Mouse (Mus musculus): Measurements from ENCODE around the gene Smco4. TPM values are rescaled to one million over a fixed set of nuclear protein-coding genes. Genes with fewer than 3 reads are reported as not detected.
A peak's percentile ranks its signal among the peaks of the same experiment; 100 is the strongest.
"Not testable (repeated sequence)": the region's sequence is repeated elsewhere in the genome, so short reads cannot be mapped to it uniquely, and the experiment has no call there.

The Smco4 gene
- polyA plus RNA-seq, 1 experiment from 2014 or later, result 1.6 TPM

GRCm38 (mm10) chr9:15533336-15534070 lies 40.3 kb downstream of the Smco4 start:
- no peak overlapping the region for H3K27ac ChIP-seq
- no peak overlapping the region for H3K4me2 ChIP-seq
- no peaks in the 10 kb centered on the region for H3K36me3 ChIP-seq (ENCODE audit: poor library complexity, severe bottlenecking)
- H3K4me1 ChIP-seq, result peaks cover 16% of the 10 kb centered on the region
- H3K9me3 ChIP-seq (replicated peaks), result no peaks in the 10 kb centered on the region
- ATAC-seq, result no peak
- H3K9ac ChIP-seq, result no peak overlapping the region
- 88% methylated on average over 11 of the region's 11 CpGs for WGBS
- H3K4me3 ChIP-seq, result no peak overlapping the region
- H3K27me3 ChIP-seq, result no peaks in the 10 kb centered on the region

- Histone ChIP-seq H3K27ac (no peak overlapping the region), H3K4me2 (no peak overlapping the region), H3K36me3 (ENCODE audit: poor library complexity, severe bottlenecking) (no peaks in the 10 kb centered on the region), H3K9ac (no peak overlapping the region), H3K4me1 (peaks cover 10% of the 10 kb centered on the region), H3K9me3 (replicated peaks) (no peaks in the 10 kb centered on the region), H3K27me3 (no peaks in the 10 kb centered on the region), H3K4me3 (no peak overlapping the region)
- ATAC-seq, result no peak
- 95% methylated on average over 2 of the region's 2 CpGs for WGBS
Measured at GRCm38 (mm10) chr9:15534110-15534509, 40.9 kb downstream of the Smco4 start.

- no peak for ATAC-seq
- H3K9me3 ChIP-seq (replicated peaks), result no peaks in the 10 kb centered on the region
- H3K4me1 ChIP-seq, result 0 out of 2 replicates have a peak, but pooled peaks cover 2% of the 10 kb centered on the region
- no peak overlapping the region for H3K4me3 ChIP-seq
- H3K27ac ChIP-seq, result no peak overlapping the region
- no peaks in the 10 kb centered on the region for H3K27me3 ChIP-seq
- H3K4me2 ChIP-seq, result no peak overlapping the region
- H3K36me3 ChIP-seq (ENCODE audit: poor library complexity, severe bottlenecking), result no peaks in the 10 kb centered on the region
- no peak overlapping the region for H3K9ac ChIP-seq
- 56% methylated on average over 5 of the region's 5 CpGs for WGBS
Measured at GRCm38 (mm10) chr9:15535418-15535817, 42.2 kb downstream of the Smco4 start.

GRCm38 (mm10) chr9:15536861-15537426 lies 43.7 kb downstream of the Smco4 start:
- 0 out of 2 replicates have a peak, but pooled peaks have one; percentile 55 for ATAC-seq
- Histone ChIP-seq H3K9ac (no peak overlapping the region), H3K27ac (no peak overlapping the region)

GRCm38 (mm10) chr9:15537455-15538048 lies 44.3 kb downstream of the Smco4 start:
- Histone ChIP-seq H3K27me3 (no peaks in the 10 kb centered on the region), H3K4me3 (no peak overlapping the region), H3K9ac (no peak overlapping the region), H3K9me3 (replicated peaks) (no peaks in the 10 kb centered on the region), H3K4me2 (no peak overlapping the region), H3K36me3 (ENCODE audit: poor library complexity, severe bottlenecking) (no peaks in the 10 kb centered on the region), H3K4me1 (0 out of 2 replicates have a peak, but pooled peaks cover 2% of the 10 kb centered on the region), H3K27ac (no peak overlapping the region)
- no peak for ATAC-seq
- WGBS, result 93% methylated on average over 3 of the region's 3 CpGs

More at GRCm38 (mm10) chr9:15536861-15537426, 43.7 kb downstream of the Smco4 start:
- Histone ChIP-seq H3K27me3 (no peaks in the 10 kb centered on the region), H3K4me2 (no peak overlapping the region), H3K9me3 (replicated peaks) (no peaks in the 10 kb centered on the region), H3K4me3 (no peak overlapping the region), H3K36me3 (ENCODE audit: poor library complexity, severe bottlenecking) (no peaks in the 10 kb centered on the region), H3K4me1 (0 out of 2 replicates have a peak, but pooled peaks cover 2% of the 10 kb centered on the region)
- 91% methylated on average over 5 of the region's 5 CpGs for WGBS

- no peaks in the 10 kb centered on the region for H3K27me3 ChIP-seq
- 90% methylated on average over 8 of the region's 8 CpGs for WGBS
- H3K4me1 ChIP-seq, result 0 out of 2 replicates have a peak, but pooled peaks cover 2% of the 10 kb centered on the region
- no peak for ATAC-seq
- H3K4me3 ChIP-seq, result no peak overlapping the region
- no peaks in the 10 kb centered on the region for H3K36me3 ChIP-seq (ENCODE audit: poor library complexity, severe bottlenecking)
- no peak overlapping the region for H3K9ac ChIP-seq
- H3K27ac ChIP-seq, result no peak overlapping the region
- no peaks in the 10 kb centered on the region for H3K9me3 ChIP-seq (replicated peaks)
- no peak overlapping the region for H3K4me2 ChIP-seq
Measured at GRCm38 (mm10) chr9:15538979-15539533, 45.8 kb downstream of the Smco4 start.

- no peaks in the 10 kb centered on the region for H3K9me3 ChIP-seq (replicated peaks)
- 83% methylated on average over 5 of the region's 5 CpGs for WGBS
- no peaks in the 10 kb centered on the region for H3K36me3 ChIP-seq (ENCODE audit: poor library complexity, severe bottlenecking)
- H3K4me1 ChIP-seq, result no peaks in the 10 kb centered on the region
- no peak overlapping the region for H3K27ac ChIP-seq
- no peaks in the 10 kb centered on the region for H3K27me3 ChIP-seq
- H3K4me3 ChIP-seq, result no peak overlapping the region
- no peak overlapping the region for H3K9ac ChIP-seq
- ATAC-seq, result no peak
- no peak overlapping the region for H3K4me2 ChIP-seq
Measured at GRCm38 (mm10) chr9:15541735-15542354, 48.6 kb downstream of the Smco4 start.

- no peaks in the 10 kb centered on the region for H3K9me3 ChIP-seq (replicated peaks)
- 91% methylated on average over 4 of the region's 4 CpGs for WGBS
- no peak for ATAC-seq
- H3K27ac ChIP-seq, result no peak overlapping the region
- no peak overlapping the region for H3K9ac ChIP-seq
- H3K4me2 ChIP-seq, result no peak overlapping the region
- H3K27me3 ChIP-seq, result no peaks in the 10 kb centered on the region
- no peak overlapping the region for H3K4me3 ChIP-seq
- peaks cover 4% of the 10 kb centered on the region; the same call in 1 of the 2 replicates for H3K4me1 ChIP-seq
- H3K36me3 ChIP-seq (ENCODE audit: poor library complexity, severe bottlenecking), result no peaks in the 10 kb centered on the region
Measured at GRCm38 (mm10) chr9:15550461-15550961, 57.3 kb downstream of the Smco4 start.

GRCm38 (mm10) chr9:15551073-15551472 lies 57.8 kb downstream of the Smco4 start:
- not testable (repeated sequence) for H3K9ac ChIP-seq; H3K4me2 ChIP-seq; H3K9me3 ChIP-seq (replicated peaks); H3K4me1 ChIP-seq; ATAC-seq; H3K36me3 ChIP-seq (ENCODE audit: poor library complexity, severe bottlenecking); H3K27ac ChIP-seq; H3K4me3 ChIP-seq; H3K27me3 ChIP-seq
- WGBS, result 95% methylated on average over 6 of the region's 6 CpGs

- Histone ChIP-seq H3K4me1 (peaks cover 4% of the 10 kb centered on the region; the same call in 1 of the 2 replicates), H3K36me3 (ENCODE audit: poor library complexity, severe bottlenecking) (no peaks in the 10 kb centered on the region), H3K4me2 (no peak overlapping the region), H3K4me3 (no peak overlapping the region), H3K27ac (no peak overlapping the region), H3K9me3 (replicated peaks) (no peaks in the 10 kb centered on the region), H3K9ac (no peak overlapping the region), H3K27me3 (no peaks in the 10 kb centered on the region)
- WGBS, result 79% methylated on average over 15 of the region's 15 CpGs
- ATAC-seq, result no peak
Measured at GRCm38 (mm10) chr9:15551933-15552851, 59.0 kb downstream of the Smco4 start.

- H3K9me3 ChIP-seq (replicated peaks), result no peaks in the 10 kb centered on the region
- H3K4me3 ChIP-seq, result no peak overlapping the region
- no peak overlapping the region for H3K4me2 ChIP-seq
- H3K4me1 ChIP-seq, result peaks cover 4% of the 10 kb centered on the region; the same call in 1 of the 2 replicates
- H3K27me3 ChIP-seq, result no peaks in the 10 kb centered on the region
- H3K27ac ChIP-seq, result no peak overlapping the region
- 56% methylated on average over 8 of the region's 8 CpGs for WGBS
- H3K9ac ChIP-seq, result no peak overlapping the region
- H3K36me3 ChIP-seq (ENCODE audit: poor library complexity, severe bottlenecking), result no peaks in the 10 kb centered on the region
- 0 out of 2 replicates have a peak, but pooled peaks have one; percentile 16 for ATAC-seq
Measured at GRCm38 (mm10) chr9:15553322-15553721, 60.1 kb downstream of the Smco4 start.
